Mouse (Mus musculus) brown adipose tissue, adult 24 weeks (tissue): ENCODE measurements around the gene 4930583I09Rik. TPM values are rescaled to one million over a fixed set of nuclear protein-coding genes. Genes with fewer than 3 reads are reported as not detected.

Experiments used
- H3K27ac ChIP-seq: fragments of 200-500 bp; replicated peaks from 2 replicates; pipeline ENCODE4 v1.5.1; 2012; ENCODE audit warnings: low read depth, mild to moderate bottlenecking, low read length
- H3K4me1 ChIP-seq: fragments of 200-500 bp; 2 replicates; pipeline ENCODE4 v1.6.1; 2012; ENCODE audit warnings: low read length, mixed read lengths; ENCODE audit not compliant: control insufficient read depth, insufficient read depth, insufficient read length
- H3K4me3 ChIP-seq: fragments of 200-500 bp; 2 replicates; pipeline ENCODE4 v1.5.1; 2012; ENCODE audit warnings: low read depth, mild to moderate bottlenecking, low read length, moderate library complexity; ENCODE audit not compliant: insufficient read depth
- polyA plus RNA-seq: library from polyadenylated mRNA; stranded (reverse); fragments of >200 nt; gene quantifications from 2 replicates; pipeline ENCODE4 v1.2.4, GENCODE M21; 2012; ENCODE audit not compliant: missing spikeins, insufficient read depth, insufficient read length

The 4930583I09Rik gene
- polyA plus RNA-seq, 1 experiment = not detected

DNA sequence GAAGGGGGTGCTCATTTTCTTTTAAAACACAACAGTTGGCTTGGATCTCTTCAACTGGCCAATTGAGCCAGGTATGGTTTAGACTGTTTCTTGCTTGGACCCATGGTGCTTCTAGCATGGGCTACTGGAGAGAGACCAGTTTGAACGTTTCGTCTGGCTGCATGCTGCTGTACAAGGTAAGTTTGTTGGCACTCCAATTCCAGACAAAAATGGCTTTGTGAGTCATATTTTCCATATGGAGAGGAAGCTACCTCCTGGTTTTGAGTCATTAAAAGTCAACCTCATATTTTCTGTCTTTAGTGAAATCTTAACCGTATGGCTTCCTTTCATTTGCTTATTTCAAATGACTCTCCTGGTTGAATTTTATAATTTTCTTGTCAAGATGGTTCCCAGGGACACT, 19.6 kb downstream of the 4930583I09Rik start:
- Histone ChIP-seq H3K27ac (no peak overlapping the region), H3K4me1 (no peaks in the 10 kb centered on the region), H3K4me3 (no peak overlapping the region)

DNA sequence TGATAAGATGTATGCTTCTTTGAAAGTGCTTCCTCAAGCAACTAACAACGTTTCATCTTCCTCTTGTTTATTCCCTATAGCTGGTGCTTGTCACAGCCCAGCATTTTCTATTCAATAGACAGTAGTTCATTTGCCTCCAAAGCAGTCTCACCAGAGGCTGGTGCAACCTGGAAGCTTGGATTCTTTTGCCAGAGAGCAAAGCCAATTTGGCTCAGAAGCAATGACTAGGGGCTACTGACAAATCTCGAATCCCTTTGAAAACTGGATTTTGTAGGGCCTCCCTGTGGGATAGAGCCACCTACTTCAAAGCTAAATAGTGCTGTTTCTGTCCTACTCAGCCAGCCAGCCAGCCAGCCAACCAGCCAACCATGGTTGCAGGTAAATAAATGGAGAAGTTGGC, 20.1 kb downstream of the 4930583I09Rik start:
- Histone ChIP-seq H3K4me3 (no peak overlapping the region), H3K4me1 (no peaks in the 10 kb centered on the region), H3K27ac (no peak overlapping the region)

DNA sequence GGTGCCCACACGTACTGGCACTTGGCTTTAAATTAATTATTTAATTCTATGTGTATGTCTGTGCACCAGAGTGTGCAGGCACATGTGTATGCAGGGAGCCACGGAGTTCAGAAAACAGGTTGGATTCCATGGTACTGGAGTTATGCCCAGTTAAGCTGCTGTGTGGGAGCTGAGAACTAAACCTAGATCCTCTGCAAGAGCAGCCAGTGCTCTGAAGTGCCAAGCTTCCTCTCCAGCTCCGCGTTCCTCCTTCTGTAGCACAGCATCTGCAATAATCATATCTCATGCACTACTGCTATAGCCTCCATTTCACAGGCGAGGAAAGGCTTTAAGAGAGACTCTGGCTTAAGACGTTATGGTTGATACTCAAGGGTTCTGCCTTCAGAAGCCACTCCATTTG, 22.3 kb downstream of the 4930583I09Rik start:
- Histone ChIP-seq H3K4me1 (no peaks in the 10 kb centered on the region), H3K27ac (no peak overlapping the region), H3K4me3 (no peak overlapping the region)

DNA sequence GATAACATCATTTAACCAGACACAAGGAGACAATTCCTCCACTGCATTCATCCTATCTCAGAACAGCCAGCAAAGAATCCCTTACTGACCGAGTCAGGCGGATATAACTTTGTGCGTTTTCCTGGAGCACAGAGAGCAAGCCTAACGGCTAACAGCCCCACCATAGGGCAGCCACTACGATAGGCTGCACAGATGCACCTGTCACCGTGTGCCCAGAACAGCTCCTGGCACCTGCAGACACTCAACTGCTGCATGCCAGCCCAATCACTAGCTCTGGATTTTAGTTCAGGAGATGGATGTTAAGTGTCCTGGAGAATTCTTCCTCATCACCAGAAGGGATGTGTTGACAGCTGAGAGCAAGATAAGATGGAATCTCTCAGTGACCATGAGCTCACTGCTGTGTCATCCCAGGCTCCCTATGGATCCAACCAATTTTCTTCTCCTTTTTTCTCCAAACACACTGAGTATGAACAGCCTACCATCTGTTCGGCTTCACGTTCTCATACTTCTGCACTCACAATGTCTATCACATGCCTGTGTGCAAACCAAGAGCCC, 29.8 kb downstream of the 4930583I09Rik start:
- Histone ChIP-seq H3K27ac (no peak overlapping the region), H3K4me1 (no peaks in the 10 kb centered on the region), H3K4me3 (no peak overlapping the region)

DNA sequence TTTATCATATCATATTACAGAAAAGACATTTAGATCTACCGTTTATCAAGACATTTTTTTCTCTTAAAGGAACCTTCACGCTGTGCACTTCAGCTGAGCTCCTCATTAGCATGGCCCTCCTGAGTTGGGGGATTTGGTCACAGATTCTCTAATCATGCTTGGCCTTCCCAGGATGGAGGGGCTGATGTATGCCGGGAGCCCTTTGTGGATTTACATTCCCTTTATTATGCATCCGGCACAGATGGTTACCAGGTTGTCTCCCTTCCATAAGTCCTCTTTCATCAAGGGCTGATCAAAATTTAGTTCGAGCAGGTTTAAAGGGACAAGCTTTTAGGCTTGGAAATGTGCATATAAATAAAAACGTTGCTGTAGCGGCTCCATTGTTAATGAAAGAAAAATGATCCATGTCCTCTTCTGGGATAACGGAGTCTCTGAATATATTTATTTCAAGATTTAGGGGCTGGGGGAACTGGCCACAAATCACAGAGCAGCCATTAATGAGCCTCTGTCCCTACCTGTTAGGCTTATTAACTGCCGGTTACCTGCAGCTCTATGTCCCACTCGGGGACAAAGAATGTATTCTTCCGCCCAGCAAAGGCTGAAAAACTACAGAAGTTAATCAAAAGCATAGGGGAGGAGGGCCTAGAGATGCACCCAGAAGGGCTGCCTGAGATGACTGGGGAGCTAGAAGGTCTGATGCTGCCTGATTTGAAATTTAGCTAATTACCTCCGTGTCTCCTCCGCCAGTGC, 31.3 kb downstream of the 4930583I09Rik start:
- H3K27ac ChIP-seq = no peak overlapping the region
- H3K4me3 ChIP-seq = no peak overlapping the region
- H3K4me1 ChIP-seq = no peaks in the 10 kb centered on the region

DNA sequence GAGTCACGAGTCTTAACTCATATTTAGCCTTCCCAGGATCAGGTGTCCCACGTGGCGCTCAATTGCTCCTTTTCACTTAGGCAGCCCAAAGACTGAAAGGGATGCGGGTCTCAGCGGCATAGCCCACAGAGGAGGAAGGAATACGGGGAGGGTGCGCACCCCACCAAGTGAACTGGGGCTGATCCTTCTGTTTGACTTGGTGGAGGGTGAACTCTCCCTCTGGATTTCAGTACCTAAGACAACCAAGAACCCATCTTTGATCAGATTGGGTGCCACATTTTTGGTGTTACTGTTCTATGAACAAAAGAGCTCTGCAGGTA, 33.0 kb downstream of the 4930583I09Rik start:
- no peak overlapping the region for H3K27ac ChIP-seq
- no peaks in the 10 kb centered on the region for H3K4me1 ChIP-seq
- H3K4me3 ChIP-seq = no peak overlapping the region

DNA sequence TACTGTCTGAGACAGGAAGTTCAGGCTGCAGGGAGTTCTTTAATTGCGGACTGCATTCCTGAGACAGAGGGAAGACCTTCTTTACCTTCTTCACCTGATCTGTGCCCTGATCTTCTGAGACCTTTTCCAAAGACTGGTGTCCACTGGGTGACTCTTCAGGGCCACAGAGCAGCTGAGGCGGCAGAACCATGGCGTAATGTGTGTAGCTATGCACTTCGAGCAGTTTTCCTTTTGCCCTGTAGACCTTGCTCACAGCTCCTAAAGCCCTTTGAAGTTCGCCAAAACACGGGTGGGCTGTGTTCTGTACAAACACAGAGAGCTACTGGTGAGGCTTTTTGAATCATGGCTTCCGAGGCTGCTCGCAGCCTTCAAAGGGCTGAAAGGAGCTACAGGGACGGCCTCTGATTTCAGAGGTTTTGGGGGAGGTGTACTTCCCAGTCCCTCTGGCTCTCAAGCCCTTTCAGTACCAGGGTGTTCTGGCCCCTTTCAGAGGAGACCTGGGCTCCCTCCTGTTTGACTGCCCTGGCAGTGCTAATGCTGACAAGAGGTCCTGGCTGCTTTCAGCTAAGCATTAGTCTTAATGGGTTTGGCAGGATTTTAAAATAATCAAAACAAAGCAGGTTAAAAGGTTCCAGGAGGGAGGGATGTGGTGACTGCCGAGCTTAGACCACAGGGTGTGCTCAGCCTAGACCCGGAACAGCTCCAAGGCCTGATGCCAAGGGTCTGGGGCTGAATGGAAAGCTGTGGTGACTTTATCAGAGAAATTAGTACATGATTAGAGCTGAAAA, 33.5 kb downstream of the 4930583I09Rik start:
- no peak overlapping the region for H3K4me3 ChIP-seq
- H3K4me1 ChIP-seq = no peaks in the 10 kb centered on the region
- no peak overlapping the region for H3K27ac ChIP-seq

DNA sequence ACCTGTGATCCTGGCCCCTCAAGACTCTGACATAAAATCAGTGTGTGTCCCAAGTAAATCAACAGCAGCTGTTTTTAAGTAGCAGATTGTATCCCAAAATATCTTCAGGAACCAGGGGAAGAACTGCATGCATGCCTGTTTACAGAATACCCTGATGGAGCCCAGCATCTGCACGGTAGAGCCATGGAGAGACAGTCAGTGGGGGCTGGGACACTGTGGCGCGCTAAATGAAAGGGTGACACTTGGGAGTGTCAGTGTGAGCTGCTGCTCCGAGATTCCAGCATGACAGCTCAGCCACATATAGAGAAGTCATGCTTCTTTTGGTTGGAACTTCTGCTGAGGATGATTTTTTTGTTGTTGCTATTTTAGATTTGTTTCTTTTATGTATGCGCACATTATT, 43.2 kb downstream of the 4930583I09Rik start:
- no peaks in the 10 kb centered on the region for H3K4me1 ChIP-seq
- H3K27ac ChIP-seq = no peak overlapping the region
- H3K4me3 ChIP-seq = no peak overlapping the region

DNA sequence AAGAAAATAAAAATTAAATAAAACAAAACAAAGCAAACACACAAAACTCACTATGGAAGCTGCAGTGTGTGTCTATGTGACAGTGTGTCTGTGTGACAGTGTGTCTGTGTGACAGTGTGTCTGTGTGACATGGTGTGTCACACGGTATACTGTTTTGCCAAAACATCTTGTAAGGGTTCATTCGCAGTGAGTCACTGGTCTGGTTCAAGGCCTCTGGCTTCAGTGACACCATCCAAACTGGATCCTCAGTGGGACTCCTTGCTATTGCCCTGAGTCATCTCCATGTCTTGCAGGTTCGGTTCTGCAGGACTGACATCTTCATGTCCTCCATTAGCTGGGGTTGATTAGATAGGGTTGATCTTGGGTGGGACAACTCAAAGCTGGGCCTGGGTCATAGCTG, 43.8 kb downstream of the 4930583I09Rik start:
- no peak overlapping the region for H3K27ac ChIP-seq
- H3K4me1 ChIP-seq = no peaks in the 10 kb centered on the region
- H3K4me3 ChIP-seq = no peak overlapping the region

DNA sequence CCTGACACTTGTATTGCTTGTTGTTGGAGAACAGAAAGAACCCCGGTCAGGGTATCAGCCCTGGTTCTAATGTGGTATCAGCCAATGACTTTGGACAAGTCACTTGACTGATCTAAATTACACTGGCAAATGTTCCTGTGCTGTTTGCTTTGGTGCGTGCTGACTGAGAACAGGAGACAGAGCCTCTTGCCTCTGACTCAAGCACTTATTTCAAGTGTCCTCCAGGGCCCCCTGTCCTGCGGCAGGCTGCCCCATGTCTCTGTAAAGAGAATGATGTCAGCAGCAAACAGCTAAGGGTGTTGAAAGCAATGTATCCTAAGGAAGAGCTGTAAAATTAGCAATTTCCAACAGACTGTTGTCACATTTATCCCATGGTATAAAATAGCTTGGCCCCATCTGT, 46.7 kb downstream of the 4930583I09Rik start:
- no peaks in the 10 kb centered on the region for H3K4me1 ChIP-seq
- no peak overlapping the region for H3K4me3 ChIP-seq
- H3K27ac ChIP-seq = no peak overlapping the region

DNA sequence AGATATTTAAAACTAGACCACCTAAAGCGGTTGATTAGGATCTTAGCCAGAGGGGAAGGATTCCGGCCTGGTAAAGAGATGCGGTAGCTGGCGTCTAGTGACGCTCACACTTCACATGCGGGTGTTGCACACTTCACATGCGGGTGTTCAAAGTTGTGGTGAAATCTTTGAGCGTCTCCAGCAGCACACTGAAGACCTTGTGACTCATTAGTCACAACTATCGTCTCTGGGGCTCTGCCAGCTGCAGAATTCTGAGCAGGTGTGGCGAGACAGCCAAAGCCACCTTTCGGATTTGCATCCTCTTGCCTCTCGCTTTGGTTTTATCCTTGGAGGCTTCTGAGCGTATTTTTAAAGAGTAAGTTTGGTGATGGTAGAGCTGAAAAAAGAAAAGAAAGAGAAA, 47.6 kb downstream of the 4930583I09Rik start:
- Histone ChIP-seq H3K4me1 (no peaks in the 10 kb centered on the region), H3K27ac (no peak overlapping the region), H3K4me3 (no peak overlapping the region)

DNA sequence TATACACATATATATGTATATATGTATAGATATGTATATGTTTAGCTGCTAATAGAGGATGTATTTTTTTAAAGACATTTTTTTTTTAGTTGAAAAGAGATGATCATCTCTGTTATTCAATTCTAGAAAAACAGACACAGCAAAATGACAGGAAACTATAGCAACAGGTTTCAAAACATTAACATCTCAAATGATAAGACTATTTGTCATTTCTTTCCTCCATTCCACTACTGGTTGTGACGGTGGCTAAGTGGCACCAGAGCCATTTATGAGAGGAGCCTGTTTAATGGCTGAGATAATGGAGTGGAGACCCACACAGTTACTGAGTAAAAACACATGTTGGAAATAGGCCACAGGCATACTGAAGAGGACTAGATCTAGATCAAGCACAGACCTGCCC, 49.9 kb downstream of the 4930583I09Rik start:
- H3K4me3 ChIP-seq = no peak overlapping the region
- no peak overlapping the region for H3K27ac ChIP-seq
- no peaks in the 10 kb centered on the region for H3K4me1 ChIP-seq

Other genes starting within 250 kb of the 4930583I09Rik start
- gene Man2a1, start 235.3 kb downstream of the 4930583I09Rik start, polyA plus RNA-seq = 12.7 TPM in 2 replicates